Mouse (Mus musculus) layer of hippocampus, adult 2 months (tissue): ENCODE measurements around the gene Cox6b1. TPM values are rescaled to one million over a fixed set of nuclear protein-coding genes. Genes with fewer than 3 reads are reported as not detected.

Experiments used
- DNase-seq, 2 experiments: peaks; one replicate each; pipeline ENCODE4 v3.0.0; 2022; ENCODE audit warnings: low spot score in 2 of 2
- H3K27ac ChIP-seq: fragments of 200-600 bp; 2 replicates; pipeline ENCODE4 v1.8.1; 2022
- H3K4me3 ChIP-seq: fragments of 200-600 bp; 2 replicates; pipeline ENCODE4 v1.8.1; 2022; ENCODE audit warnings: mild to moderate bottlenecking
- CTCF ChIP-seq: fragments of 200-600 bp; conservative IDR thresholded peaks from 2 replicates; pipeline ENCODE4 v1.8.1; 2022; ENCODE audit warnings: antibody characterized with exemption, mild to moderate bottlenecking, moderate library complexity
- long read RNA-seq, 2 experiments: library from polyadenylated mRNA; stranded (forward); transcript quantifications; one replicate each; pipeline ENCODE4 v2.0.0; 2021; ENCODE audit warnings: borderline mapping rate in 2 of 2
- total RNA-seq, 2 experiments: library from RNA; stranded (reverse); gene quantifications; 2 replicates each; pipeline ENCODE4 v1.2.3; 2021

Cox6b1 gene
- 100 to 1,000 TPM; 552 to 568 TPM for total RNA-seq
- long read RNA-seq, experiment 1, transcript Cox6b1-201 (4 exons, 618 nt): major isoform, 347 of 367 reads
- long read RNA-seq, experiment 1, partial matches to known transcripts: 13 of 367 reads
- long read RNA-seq, experiment 1, other reads (novel, unspliced or antisense): 7 of 367 reads
- long read RNA-seq, experiment 2, transcript Cox6b1-201 (4 exons, 618 nt): major isoform, 496 of 515 reads
- long read RNA-seq, experiment 2, partial matches to known transcripts: 11 of 515 reads
- long read RNA-seq, experiment 2, other reads (novel, unspliced or antisense): 7 of 515 reads

GRCm38 (mm10) chr7:30625530-30626384 is at the start of gene Cox6b1:
Gene Cox6b1, minus strand, starts transcription at chr7:30626151.
- no peak for TF ChIP-seq CTCF
- Histone ChIP-seq H3K27ac (peak within 1 kb of the TSS; percentile 94), H3K4me3 (peak within 1 kb of the TSS; percentile 92)
- peak; percentile 84 to 89 for DNase-seq

DNA sequence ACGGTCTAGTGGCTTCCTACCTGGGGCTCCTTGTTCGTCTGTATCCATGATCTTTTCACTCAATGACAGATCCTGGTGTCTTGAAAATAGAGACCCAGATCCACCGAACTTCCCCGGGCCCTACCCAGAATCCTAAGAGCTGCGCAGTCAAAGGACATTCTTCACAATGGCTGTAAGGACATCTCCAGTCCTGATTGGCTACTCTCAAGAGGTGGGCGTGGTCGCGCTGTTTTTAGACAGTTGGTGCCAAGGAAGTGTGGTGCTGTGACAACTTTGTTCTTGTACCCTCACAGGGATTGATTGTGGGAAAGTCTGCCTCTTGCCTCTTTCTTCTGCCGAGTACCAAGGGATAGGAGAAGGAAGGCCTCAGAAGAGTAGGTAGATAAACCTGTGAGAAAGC is 45.5 kb upstream of the Cox6b1 start, which contains the start of gene Pmis2:
TSS of gene Pmis2 (minus strand) at position 126 of the 400 bp plus-strand sequence.
- H3K27ac ChIP-seq: no peak within 1 kb of the TSS
- TF ChIP-seq CTCF: no peak
- no peak for DNase-seq
- H3K4me3 ChIP-seq: no peak within 1 kb of the TSS

- Histone ChIP-seq H3K27ac (no peak overlapping the region), H3K4me3 (no peak overlapping the region)
- DNase-seq: no peak
- peak; percentile 63 for TF ChIP-seq CTCF
Measured at GRCm38 (mm10) chr7:30669229-30669628, 43.3 kb upstream of the Cox6b1 start.

DNA sequence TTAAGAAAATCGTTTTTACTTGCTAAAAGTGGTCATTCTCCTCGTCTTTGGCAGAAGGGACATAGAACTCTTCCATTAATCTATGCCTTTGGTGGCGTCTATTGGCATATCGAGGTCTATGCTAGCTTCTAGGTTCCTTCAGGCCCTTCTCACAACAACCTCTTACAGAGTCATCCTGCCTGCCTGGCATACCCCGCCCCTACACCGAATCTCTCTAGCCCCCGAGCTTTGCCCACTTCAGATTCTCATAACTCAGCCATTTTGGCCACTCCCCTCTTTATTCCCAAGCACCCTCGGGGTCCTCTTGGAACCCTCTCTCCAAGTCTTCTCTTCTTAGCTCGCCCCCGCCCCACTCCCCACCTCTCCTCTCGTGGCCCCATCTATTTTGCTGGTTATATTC is 39.4 kb upstream of the Cox6b1 start:
- no peak for TF ChIP-seq CTCF
- no peak for DNase-seq
- peak overlapping the region; percentile 75 for H3K4me3 ChIP-seq

DNA sequence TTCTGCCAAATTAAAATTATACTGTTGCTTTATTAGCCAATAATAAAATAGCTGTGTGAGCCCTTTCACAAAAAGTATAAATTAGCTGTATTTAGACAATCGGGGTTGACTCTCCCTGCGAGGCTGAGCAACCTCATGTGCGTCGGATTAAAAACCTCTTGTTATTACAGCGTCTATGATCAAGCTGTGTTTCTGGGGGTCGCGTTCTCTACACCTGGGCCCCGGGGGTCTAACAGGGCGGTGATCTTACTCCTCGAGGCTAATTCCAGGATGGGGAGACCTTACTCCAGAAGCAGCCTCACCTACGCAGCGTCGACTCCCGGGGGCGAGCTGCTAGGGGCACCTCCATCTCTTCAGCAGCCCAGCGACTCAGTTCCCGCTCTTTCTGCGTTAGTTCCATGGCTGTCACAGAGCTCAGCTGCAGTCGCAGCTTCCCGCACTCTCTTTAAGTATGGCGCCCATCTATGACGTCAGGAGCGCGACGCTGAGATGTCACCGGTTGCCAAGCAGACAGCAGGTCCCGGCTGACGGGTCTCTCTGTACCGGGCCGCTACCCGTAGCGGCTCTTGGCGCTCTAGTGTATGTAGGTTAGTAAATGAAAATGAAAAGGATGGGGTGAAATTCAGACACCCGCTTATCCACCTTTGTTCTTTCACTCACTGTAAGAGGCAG is 38.7 kb upstream of the Cox6b1 start, which contains the start of gene Haus5:
TSS of gene Haus5 (minus strand) at position 466 of the 672 bp plus-strand sequence.
- TF ChIP-seq CTCF: no peak
- DNase-seq: peak; percentile 89 to 95
- Histone ChIP-seq H3K27ac (peak within 1 kb of the TSS; percentile 86), H3K4me3 (peak within 1 kb of the TSS; percentile 75)

More for the DNA sequence above, 39.4 kb upstream of the Cox6b1 start:
- H3K27ac ChIP-seq: peak overlapping the region; percentile 86

- Histone ChIP-seq H3K4me3 (peak within 1 kb of the TSS; percentile 77), H3K27ac (peak within 1 kb of the TSS; percentile 93)
- DNase-seq: peak; percentile 99
- no peak for TF ChIP-seq CTCF
Measured at GRCm38 (mm10) chr7:30649591-30650540, 23.9 kb upstream of the Cox6b1 start, which contains the start of gene Rbm42. Gene Rbm42, minus strand, starts transcription at chr7:30650317.

- H3K27ac ChIP-seq: no peak overlapping the region
- no peak for DNase-seq
- no peak overlapping the region for H3K4me3 ChIP-seq
- TF ChIP-seq CTCF: no peak
Measured at GRCm38 (mm10) chr7:30639083-30639482, 13.1 kb upstream of the Cox6b1 start.

DNA sequence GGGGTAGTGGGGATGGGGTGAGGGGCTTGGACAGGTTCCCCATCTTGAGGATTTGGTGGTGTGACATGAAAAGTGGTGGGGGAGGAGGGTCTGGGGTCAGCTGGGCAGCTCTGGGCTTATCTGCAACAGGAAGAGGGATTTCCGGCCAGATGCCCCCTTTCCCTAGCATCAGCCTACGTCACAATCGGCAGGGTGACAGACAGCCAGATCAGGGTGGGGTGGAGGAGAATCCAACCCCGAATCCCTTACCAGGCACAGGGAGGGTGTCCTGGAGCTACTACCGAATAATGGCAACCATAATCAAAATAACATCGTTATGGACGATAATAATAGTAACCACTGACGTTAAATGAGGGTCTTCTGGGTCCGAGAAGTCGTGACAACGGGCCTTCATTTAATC is 10.4 kb upstream of the Cox6b1 start:
- no peak overlapping the region for H3K4me3 ChIP-seq
- H3K27ac ChIP-seq: no peak overlapping the region
- DNase-seq: no peak

GRCm38 (mm10) chr7:30635752-30636151 is 9.8 kb upstream of the Cox6b1 start, which contains the start of gene Etv2:
Gene Etv2, minus strand, starts transcription at chr7:30635852.
- DNase-seq: no peak
- no peak for TF ChIP-seq CTCF
- Histone ChIP-seq H3K4me3 (no peak within 1 kb of the TSS), H3K27ac (no peak within 1 kb of the TSS)

More for the DNA sequence above, 10.4 kb upstream of the Cox6b1 start:
- TF ChIP-seq CTCF: no peak

- TF ChIP-seq CTCF: peak; percentile 72
- peak in 1 of 2 experiments; percentile 32 for DNase-seq
- no peak overlapping the region for H3K4me3 ChIP-seq
- H3K27ac ChIP-seq: no peak overlapping the region
Measured at GRCm38 (mm10) chr7:30634621-30635020, 8.7 kb upstream of the Cox6b1 start.

DNA sequence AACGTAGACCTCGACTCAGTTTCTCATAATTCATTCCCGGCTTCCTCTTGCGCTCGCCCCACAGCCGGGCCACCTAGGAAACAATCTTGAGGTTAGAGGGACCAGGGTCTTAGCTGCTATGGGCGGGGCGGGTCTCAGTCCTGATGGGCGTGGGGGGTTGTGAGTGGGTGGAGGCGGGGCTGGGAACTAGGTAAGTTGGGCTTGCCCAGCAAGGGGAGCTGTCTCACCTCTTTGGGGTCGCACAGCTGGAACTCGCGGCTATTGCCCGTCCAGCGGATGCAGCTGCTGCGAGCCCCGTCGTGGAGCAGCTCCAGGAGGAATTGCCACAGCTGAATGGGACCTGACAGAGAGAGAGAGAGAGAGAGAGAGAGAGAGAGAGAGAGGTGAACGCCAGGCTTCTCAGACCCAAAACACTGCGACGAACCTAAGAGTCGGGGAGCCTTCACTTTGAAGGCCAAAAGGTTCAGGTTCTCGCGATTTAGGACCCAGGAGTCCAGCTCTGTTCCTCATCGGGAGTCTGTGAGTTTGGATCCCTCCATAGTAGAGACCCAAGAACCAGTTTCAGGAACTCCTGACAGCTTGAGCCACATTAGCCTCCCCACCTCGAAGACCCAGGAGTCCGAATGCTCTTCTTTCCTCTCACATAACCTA is 7.9 kb upstream of the Cox6b1 start:
- no peak overlapping the region for H3K27ac ChIP-seq
- no peak overlapping the region for H3K4me3 ChIP-seq
- no peak for TF ChIP-seq CTCF
- no peak for DNase-seq

GRCm38 (mm10) chr7:30629013-30629412 is 3.1 kb upstream of the Cox6b1 start:
- Histone ChIP-seq H3K27ac (no peak overlapping the region), H3K4me3 (no peak overlapping the region)
- DNase-seq: no peak
- TF ChIP-seq CTCF: no peak
